Mouse (Mus musculus) liver, embryonic 14.5 days (tissue): ENCODE data around the gene Cdc37l1.

Experiments used
- CTCF ChIP-seq: IDR thresholded peaks from 2 replicates; pipeline ENCODE4 v1.5.1; 2016; ENCODE audit warnings: antibody characterized with exemption, low read depth, control low read depth
- EP300 ChIP-seq: IDR thresholded peaks from 2 replicates; pipeline ENCODE4 v1.6.1; 2016; ENCODE audit warnings: antibody characterized with exemption, low read depth

DNA sequence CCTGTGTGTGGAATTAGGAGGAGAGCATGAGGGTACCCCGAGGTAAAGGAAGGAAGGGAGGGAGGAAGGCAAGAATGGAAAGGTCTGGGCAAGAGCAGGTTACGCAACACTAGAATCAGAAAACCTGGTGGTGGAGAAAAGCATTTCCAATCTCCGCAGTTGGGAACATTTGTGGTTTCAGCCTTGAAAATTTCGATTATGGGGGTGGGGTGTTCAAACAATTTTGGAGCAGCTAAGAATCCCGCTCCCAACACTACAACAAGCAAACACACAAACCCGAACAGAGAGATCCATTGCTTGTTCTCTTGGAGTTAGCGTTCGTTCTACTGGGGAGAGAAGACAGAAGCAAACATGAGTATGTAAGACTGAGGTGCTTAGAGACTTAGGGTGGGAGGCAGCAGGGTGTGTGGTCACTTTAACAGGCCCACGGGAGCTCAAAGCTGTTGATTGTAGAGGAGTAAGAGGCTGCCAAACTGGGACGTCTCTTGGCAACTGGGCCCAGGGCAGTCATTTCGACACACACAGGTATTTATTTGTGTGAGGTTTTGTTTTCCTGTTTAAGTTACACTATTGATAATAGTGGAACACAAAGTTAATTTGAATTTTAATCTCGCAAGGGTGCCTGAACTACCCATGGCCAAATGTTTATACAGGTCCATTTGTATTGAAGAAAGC lies 59.4 kb downstream of the Cdc37l1 start:
- TF ChIP-seq CTCF (no peak), EP300 (no peak)
